Mouse (Mus musculus): ENCODE results near the gene Rtn4rl1.
A peak's percentile ranks its signal among the peaks of the same experiment; 100 is the strongest.

DNA sequence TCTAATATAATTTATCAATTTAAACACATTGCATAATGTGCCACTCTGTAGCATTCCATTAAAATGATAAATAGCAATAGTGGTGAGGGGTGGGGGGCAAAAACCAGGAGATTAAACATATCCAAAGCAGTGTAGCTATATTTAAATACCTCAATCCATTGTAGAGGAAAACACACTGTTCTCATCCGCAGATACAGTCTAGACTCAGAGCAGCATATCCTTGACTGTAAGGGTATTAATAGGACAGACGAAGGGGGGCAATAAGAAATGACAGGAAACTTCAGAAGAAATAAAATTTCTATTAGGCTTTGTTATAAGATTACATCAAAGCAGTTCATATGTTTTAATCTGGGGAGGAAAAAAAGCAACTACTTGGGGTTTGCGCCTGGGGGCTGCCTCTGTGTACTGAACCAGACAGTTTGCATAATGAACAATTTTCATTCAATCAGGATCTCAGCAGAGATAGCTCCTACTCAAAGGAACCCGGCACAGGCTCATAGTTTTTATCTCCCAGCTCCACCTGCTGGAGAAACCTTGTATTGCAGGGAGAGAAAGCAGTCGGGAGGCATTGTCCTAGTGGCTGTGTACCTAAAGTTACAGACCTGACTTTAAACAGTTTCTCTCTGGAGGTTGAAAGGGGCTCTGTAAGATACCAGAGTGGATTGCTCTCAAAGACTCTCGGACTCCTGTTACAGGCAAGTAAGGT is 97.1 kb downstream of the Rtn4rl1 start:
- TF ChIP-seq CTCF (IDR thresholded peaks at IDR 0.05; ENCODE audit: low read depth, low read length), result peak; percentile 66
- no peak for TF ChIP-seq POLR2A (IDR thresholded peaks at IDR 0.05; ENCODE audit: extremely low read depth, insufficient read depth, low read length)

Measured in liver, adult 2 months (tissue).